Mouse (Mus musculus): ENCODE results near the gene Edrf1. TPM values are rescaled to one million over a fixed set of nuclear protein-coding genes. Genes with fewer than 3 reads are reported as not detected.

Edrf1 gene
- 9.6 TPM for polyA plus RNA-seq (2015; fragmentation: Illumina TruSeq; extraction: RNeasy Lipid Tissue Mini Kit (QIAGEN cat#74804); ENCODE audit: insufficient read depth, low read depth, low replicate concordance)

DNA sequence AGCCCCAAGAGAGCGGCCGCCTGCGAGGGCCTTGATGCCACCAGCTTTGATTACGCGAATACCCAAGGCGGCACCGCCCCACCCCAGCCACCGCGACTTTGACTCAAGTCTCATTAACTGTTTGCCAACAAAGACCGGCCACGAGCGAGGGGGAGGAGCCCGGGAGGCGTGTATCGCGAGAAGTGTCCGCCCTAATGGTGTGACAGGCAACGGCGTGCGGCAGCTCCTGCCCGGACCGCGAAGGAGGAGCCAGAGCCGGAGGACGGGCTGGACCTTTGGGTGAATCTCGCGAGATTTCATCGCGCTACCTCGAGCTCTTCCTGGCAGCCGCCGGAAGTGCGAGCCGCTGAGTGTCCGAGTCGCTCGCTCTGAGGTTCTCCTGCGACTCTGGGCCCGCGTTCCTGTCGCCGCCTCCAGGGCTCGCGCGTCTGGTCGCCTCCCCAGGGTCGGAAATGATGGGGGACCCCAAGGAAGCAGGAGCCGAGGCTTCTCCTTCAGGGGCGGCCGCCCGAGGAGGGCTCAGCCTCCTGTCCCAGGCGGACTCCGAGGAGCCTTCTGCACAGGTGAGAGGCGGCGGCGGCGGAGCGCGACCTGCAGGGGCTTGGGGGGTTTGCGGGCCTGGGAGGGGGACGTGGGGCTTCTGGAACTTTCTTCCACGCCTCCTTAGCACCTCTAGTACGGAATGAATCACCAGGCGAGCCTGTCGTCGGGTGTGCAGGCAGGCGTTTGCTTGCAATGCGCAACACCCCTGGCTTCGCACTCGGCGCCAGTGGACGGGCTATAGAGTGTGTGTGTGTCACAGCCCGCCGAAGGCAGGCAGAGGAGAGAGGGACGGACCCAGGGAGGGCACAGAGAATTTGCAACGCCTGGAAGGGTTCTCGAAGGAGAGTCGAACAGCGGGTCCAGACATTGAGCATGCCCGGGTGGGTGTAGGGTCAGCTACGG is at the start of gene Edrf1:
TSS of gene Edrf1 (plus strand) at position 183 of the 945 bp plus-strand sequence.

DNA sequence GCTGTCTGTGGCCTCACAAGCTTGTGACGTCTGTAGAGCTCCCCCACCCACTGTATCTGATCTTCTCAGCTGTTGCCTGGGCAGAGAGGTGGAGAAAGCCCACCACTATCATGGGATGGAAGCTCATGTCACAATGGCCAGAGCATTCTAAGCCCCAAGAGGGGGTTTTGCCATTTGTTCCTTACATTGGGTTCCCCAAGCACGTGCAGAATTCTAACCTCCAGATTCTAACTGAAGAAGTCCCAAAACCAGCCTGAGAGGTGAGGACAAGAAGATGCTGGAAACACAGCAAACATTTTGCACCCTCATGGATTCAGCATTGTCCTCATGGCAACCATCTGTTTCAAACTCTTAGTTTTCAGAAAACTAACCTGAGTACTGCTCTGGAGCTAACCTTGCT is 35.3 kb upstream of the Edrf1 start, which contains the start of gene Tex36:
TSS of gene Tex36 (minus strand) at position 101 of the 400 bp plus-strand sequence.

DNA sequence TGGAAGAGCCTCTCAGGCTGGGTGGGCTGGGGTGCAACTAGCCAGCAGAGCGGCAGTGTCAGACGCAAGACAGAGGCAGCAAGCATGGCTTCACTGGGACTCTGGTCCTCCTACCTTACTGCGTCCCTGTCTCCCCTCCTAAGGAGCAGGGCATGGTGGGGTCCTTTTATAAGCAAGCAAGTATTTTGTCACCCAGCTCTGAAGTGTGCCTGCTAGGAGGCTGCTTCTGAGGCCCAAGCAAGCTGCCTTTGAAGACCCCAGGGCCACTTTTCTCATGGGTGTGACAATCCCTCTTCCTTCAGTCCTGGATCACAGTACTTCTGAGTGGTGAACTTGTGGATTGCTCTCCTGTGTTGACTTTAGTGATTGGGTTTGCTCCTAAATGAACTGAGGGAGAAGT is 42.6 kb downstream of the Edrf1 start, which contains the start of gene Mmp21:
TSS of gene Mmp21 (minus strand) at position 101 of the 400 bp plus-strand sequence.

Other genes starting within 250 kb of the Edrf1 start
- not detected for gene Tex36, start 35.4 kb upstream of the Edrf1 start, polyA plus RNA-seq (2015; fragmentation: Illumina TruSeq; extraction: RNeasy Lipid Tissue Mini Kit (QIAGEN cat#74804); ENCODE audit: insufficient read depth, low read depth, low replicate concordance)
- gene Mmp21, start 42.5 kb downstream of the Edrf1 start, polyA plus RNA-seq (2015; fragmentation: Illumina TruSeq; extraction: RNeasy Lipid Tissue Mini Kit (QIAGEN cat#74804); ENCODE audit: insufficient read depth, low read depth, low replicate concordance), result not detected
- 35.0 TPM for gene Bccip, start 71.8 kb downstream of the Edrf1 start, polyA plus RNA-seq (2015; fragmentation: Illumina TruSeq; extraction: RNeasy Lipid Tissue Mini Kit (QIAGEN cat#74804); ENCODE audit: insufficient read depth, low read depth, low replicate concordance)
- 6.4 TPM for gene Uros, start 72.5 kb downstream of the Edrf1 start, polyA plus RNA-seq (2015; fragmentation: Illumina TruSeq; extraction: RNeasy Lipid Tissue Mini Kit (QIAGEN cat#74804); ENCODE audit: insufficient read depth, low read depth, low replicate concordance)
- not detected for gene Fank1, start 139.3 kb downstream of the Edrf1 start, polyA plus RNA-seq (2015; fragmentation: Illumina TruSeq; extraction: RNeasy Lipid Tissue Mini Kit (QIAGEN cat#74804); ENCODE audit: insufficient read depth, low read depth, low replicate concordance)
- 4.0 TPM for gene Dhx32, start 145.2 kb downstream of the Edrf1 start, polyA plus RNA-seq (2015; fragmentation: Illumina TruSeq; extraction: RNeasy Lipid Tissue Mini Kit (QIAGEN cat#74804); ENCODE audit: insufficient read depth, low read depth, low replicate concordance)

All from pancreas, adult 10 weeks (tissue).